Mouse (Mus musculus) lung, postnatal 4 days (tissue): ENCODE results near the gene Arrb2.
"Not testable (repeated sequence)": the region's sequence is repeated elsewhere in the genome, so short reads cannot be mapped to it uniquely, and the experiment has no call there.

ENCODE experiments used
- DNase-seq, 2 experiments: peaks; one replicate each; pipeline ENCODE4 v3.0.0; 2021

Gene Arrb2

GRCm38 (mm10) chr11:70446756-70447155 lies 14.3 kb downstream of the Arrb2 start:
- peak in 1 of 2 experiments; percentile 41 for DNase-seq

GRCm38 (mm10) chr11:70447373-70447772 lies 14.9 kb downstream of the Arrb2 start:
- no peak for DNase-seq

GRCm38 (mm10) chr11:70450926-70451325 lies 18.5 kb downstream of the Arrb2 start:
- DNase-seq = no peak

GRCm38 (mm10) chr11:70451797-70452498 lies 19.5 kb downstream of the Arrb2 start, which contains the start of gene Med11:
Med11 (plus strand) TSS chr11:70451919.
- peak; percentile 98 for DNase-seq

- peak in 1 of 2 experiments; percentile 39 for DNase-seq
These were observed 21.0 kb downstream of the Arrb2 start for GRCm38 (mm10) chr11:70453261-70454044.

- DNase-seq = no peak
These were observed 26.5 kb downstream of the Arrb2 start, which contains the start of gene Zmynd15 for GRCm38 (mm10) chr11:70458688-70459600. Zmynd15 (plus strand) TSS chr11:70459433.

GRCm38 (mm10) chr11:70459601-70460101 lies 27.2 kb downstream of the Arrb2 start, which contains the start of gene Cxcl16:
Cxcl16 (minus strand) TSS chr11:70459984.
- peak; percentile 67 to 85 for DNase-seq

- no peak for DNase-seq
These were observed 31.5 kb downstream of the Arrb2 start for GRCm38 (mm10) chr11:70463970-70464369.

GRCm38 (mm10) chr11:70465211-70465610 lies 32.8 kb downstream of the Arrb2 start:
- no peak for DNase-seq

GRCm38 (mm10) chr11:70465824-70466223 lies 33.4 kb downstream of the Arrb2 start:
- peak; percentile 49 to 62 for DNase-seq

- no peak for DNase-seq
These were observed 35.6 kb downstream of the Arrb2 start for GRCm38 (mm10) chr11:70467902-70468619.

GRCm38 (mm10) chr11:70469764-70470163 lies 37.3 kb downstream of the Arrb2 start:
- DNase-seq = no peak

- DNase-seq = no peak
These were observed 40.3 kb downstream of the Arrb2 start for GRCm38 (mm10) chr11:70472716-70473115.

- not testable (repeated sequence) for DNase-seq
These were observed 40.9 kb downstream of the Arrb2 start for GRCm38 (mm10) chr11:70473291-70473690.

GRCm38 (mm10) chr11:70474872-70475534 lies 42.6 kb downstream of the Arrb2 start:
- DNase-seq = no peak

- no peak for DNase-seq
These were observed 53.1 kb downstream of the Arrb2 start for GRCm38 (mm10) chr11:70485498-70485897.

GRCm38 (mm10) chr11:70487816-70488215 lies 55.4 kb downstream of the Arrb2 start:
- no peak for DNase-seq

GRCm38 (mm10) chr11:70489138-70489537 lies 56.7 kb downstream of the Arrb2 start:
- no peak for DNase-seq

GRCm38 (mm10) chr11:70489684-70490083 lies 57.2 kb downstream of the Arrb2 start:
- peak in 1 of 2 experiments; percentile 31 for DNase-seq
